Mouse (Mus musculus): ENCODE data around the gene Mterf4.
"Not testable (repeated sequence)": the region's sequence is repeated elsewhere in the genome, so short reads cannot be mapped to it uniquely, and the experiment has no call there.

The Mterf4 gene

DNA sequence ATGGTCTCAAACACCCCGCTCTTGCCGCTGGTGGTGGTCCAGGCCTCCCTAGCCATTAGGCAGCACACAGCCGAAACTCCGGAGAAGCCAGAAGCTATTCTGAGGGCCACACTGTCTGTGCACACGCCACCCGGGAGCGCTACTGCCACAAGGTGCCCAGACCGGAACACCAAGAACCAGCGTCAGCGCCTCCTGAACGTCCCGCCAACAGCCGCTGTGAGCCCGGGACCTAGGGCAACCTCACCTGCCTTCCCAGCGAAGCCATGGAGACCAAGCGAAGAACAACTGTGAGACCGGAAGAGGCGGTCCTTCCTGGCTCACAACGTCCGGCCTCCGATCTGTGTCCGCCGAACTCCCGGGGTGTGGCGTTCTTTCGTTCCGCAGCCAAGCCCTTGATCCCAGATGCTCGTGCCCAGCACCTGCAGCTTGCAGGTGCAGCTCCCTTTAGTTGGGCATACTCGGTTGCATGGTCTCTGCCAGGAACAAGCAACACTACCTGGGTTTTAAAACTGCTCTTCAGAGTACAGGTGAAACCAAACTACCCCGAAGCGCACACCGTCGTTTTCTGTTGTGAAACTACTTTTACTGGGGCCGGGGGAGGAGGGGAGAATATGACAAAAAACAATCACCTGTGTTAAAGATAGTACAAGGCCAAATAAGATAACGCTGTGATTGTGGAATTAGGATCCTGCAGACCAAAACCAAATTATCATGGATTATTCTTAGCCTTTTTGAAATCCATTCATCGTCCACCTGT, at the start of gene Mterf4:
Gene Mterf4 (minus strand): TSS at position 335 of the 757 bp plus-strand sequence.
- DNase-seq, result peak; percentile 79

DNA sequence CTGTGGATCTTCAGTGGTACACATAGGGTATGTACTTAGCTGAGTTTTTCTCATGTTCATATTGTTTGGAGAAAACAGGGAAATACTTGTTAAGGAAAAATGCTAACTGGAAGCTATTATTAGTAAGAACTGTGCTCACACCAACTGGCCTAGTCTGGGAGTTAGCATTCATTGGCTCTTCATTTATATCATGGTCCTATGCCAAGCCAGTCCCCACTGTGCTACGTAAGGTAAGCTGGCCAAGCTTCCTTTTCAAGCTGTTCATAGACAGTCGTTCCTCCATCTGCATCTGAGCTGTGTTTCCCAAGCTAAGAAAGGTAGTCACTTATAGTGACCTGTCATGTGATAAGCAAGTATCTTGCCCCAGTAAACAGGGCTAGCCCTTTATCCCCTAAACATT, 47.0 kb upstream of the Mterf4 start:
- no peak for DNase-seq

DNA sequence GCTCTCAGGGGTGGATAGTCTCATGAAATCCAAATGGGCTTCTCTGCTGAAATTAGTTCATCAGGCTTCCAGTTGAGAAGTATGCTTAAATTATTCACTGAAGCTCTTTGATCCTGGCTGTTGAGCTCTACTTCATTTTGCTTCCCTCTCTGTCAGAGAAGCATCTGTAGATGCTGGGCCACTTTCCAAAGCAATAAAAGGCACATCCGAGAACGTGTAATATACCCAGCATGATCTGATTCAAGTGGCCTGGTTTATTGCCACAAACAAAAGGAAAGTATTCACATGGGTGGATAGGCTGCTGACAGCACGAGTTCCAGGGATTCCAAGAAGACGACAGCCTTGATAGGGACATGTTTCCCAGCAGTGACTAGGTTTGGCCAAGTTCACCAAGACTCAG, 44.0 kb upstream of the Mterf4 start:
- DNase-seq, result no peak

DNA sequence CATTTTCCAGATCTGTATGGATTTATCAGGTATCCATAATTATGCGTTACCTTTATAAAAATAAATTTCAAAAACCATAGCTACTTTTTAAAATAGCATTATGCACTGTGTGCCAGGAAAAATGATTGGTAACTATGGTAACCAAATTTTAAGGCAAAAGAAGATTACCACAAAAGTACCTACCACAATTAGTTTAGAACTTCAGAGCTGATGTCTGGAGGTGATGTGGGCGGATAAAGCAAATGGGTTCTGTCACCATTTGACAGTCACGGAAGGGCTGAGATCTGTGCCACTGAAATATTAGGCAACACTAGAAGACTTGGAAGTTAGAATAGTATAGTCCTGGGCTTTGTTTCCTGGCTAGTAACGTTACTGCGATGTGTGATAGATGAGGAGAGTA, 41.5 kb upstream of the Mterf4 start:
- no peak for DNase-seq

DNA sequence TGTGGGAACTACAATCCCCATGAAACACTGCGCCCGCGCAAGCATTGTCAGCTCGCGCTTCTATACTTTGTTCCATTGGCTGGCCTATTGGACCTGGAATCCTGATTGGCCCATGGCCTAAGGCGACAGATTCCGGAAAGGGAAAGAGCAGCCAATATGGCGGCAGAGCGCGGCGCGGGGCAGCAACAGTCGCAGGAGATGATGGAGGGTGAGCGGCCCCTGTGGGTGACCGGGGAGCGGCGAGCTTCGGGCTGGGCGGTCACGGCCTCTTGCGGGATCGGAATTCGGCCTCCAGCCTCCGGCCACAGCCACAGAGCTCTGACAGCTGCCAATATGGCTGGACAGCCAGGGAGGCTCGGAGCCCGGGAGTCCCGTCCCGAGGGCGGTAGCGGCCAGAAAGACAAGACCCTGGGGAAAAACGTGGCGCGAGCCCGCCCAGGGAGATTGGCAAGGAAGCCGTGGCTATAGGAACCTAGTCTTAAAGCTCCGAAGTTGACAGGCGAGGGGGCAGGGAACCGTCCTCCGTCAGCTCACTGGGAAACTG, 37.9 kb upstream of the Mterf4 start:
- DNase-seq, result peak; percentile 91

DNA sequence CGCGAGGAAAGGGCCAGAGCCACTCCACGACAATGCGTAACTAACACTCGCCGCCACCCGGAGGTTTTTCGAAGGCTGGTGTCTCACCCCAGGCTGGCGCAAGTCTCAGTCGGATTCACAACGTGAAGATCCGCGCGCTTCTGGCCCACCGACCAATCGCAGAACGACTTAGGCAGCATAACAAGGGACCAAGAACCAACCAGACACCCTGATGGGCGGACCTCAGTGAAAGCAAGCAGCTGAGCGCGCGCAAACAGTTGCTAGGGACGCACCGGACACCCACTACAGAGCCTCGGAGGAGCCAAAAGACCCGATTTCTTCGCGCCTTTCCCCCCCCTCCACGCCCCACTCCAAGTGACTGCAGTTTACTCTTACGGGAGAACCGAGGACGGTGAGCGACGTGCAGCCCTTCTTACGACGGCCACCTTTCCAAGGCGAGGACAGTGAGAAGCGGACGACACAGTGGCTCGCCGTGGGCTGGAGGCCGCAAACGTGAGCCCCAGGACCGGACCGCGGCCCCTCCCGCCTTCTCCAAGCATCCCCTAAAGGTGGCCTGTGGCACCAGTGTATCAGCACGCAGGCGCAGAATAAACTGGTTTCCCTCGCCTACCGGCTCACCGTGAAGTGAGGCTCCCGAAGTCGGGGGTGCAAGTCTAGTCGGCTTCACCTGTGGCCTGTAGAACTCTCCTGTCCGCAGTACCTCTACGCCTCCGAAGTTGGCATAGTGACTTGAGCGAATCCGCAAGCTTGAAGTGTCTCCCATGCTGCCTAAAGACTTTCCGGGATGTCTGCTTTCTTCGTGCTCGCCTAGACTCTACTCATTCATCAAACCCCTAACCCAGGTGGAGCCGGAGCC, 37.2 kb upstream of the Mterf4 start, which contains the start of the genes Ppp1r7 and Pask:
Gene Ppp1r7 (plus strand): TSS at position 207 of the 856 bp plus-strand sequence.
Gene Pask (minus strand): TSS at position 835 of the 856 bp plus-strand sequence.
- peak; percentile 88 for DNase-seq

DNA sequence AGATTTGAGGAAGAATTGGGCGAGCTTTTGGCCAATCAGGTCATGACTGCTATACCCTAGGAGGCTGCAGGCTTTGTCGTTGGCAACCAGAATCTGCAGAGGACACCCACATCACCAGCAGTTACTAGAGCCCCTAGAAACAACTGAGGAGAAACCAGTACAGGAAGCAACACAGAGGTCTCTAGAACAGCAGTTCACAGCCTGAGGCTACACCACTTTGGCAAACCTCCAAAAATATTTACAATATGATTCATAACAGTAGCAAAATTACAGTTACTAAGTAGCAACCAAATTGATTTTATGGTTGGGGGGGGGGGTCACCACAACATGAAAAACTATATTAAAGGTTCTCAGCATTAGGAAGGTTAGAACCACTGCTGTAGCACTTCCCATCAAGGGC, 28.9 kb upstream of the Mterf4 start:
- no peak for DNase-seq

DNA sequence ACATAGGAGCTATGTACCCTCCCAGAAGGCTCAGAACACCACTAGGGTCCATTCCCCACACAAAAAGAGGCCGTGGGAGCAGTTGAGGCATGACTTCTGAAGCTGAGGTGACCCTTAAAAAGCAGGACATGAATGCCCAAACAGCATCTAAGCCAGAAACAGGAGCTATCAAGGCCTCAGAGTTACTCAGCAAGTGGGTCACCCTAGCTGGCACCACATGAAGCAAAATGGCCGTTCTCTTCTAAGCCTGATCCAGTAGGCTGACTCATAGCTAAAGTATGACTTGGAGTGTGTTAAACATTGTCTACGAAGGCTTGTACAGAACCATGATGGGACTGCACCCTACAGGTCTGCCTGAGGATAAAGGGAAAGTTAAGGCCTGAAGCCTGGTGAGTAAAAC, 20.7 kb upstream of the Mterf4 start:
- DNase-seq, result no peak

DNA sequence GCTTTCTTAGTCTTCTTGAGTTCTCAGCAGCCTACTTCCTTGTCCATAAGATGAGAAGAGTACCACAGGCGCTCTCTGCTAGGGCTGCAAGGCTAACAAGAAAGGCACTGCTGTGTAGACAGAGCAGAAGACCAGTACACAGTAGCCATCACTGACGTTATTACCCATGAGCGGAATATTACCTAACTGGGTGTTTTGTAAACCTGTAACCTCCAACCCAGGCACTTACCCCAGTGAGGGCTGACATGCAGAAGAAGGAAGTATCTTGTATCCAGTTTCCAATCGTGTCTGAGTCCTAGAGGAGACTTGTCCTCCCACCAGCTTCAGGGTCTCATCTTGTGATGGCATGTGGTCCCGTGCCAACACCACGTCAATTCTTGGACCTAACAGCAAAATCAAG, 18.3 kb upstream of the Mterf4 start:
- DNase-seq, result no peak

DNA sequence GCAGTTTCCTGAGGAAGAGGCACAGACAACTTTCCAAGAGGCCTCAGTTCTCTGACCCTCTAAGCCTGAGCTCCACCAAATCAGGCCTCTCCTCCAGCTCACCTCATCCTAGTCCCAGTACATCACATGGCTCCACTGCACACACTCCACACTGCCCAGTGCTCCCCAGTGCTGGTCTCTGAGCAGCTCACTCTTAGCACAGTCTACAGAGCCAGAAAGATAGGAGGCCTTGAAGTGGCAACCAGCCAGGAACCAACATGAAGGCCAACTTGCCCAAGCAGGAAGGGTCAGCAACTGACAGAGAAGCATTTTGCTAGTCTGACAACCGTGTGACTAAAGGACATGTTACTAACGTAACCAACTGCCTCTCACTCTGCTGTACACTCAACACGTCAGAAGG, 5.1 kb downstream of the Mterf4 start:
- no peak for DNase-seq

DNA sequence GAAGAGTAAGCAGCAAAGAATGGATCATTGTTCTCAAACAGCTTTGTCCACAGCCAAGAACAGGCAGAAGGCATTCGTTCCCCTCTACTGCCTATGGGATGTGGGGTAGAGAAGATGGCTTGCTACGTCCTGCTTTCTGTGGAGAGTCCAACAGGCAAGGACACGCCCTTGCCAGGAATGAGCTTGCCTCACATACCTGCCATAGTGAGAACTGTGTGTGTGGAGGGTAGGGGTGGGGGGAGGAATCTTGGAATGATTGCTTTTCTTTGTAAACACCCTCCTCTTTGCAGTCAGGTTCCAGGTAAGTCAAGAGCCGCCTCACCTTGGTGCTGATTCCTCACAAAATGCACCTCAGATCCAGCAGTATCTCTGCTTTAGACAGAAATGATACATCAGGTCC, 5.9 kb downstream of the Mterf4 start:
- no peak for DNase-seq

DNA sequence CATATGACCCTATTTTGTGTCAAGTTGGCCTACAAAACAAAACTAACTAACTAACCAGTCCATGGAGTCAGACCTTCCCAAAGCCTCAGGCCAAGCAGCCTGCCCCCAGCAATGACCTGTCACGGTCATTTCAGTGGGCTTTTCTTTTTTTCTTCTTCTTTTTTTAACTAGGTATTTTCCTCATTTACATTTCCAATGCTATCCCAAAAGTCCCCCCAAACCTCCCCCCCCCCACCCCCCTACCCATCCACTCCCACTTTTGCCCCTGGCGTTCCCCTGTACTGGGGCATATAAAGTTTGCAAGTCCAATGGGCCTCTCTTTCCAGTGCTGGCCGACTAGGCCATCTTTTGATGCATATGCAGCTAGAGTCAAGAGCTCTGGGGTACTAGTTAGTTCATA, 11.2 kb downstream of the Mterf4 start:
- not testable (repeated sequence) for DNase-seq

DNA sequence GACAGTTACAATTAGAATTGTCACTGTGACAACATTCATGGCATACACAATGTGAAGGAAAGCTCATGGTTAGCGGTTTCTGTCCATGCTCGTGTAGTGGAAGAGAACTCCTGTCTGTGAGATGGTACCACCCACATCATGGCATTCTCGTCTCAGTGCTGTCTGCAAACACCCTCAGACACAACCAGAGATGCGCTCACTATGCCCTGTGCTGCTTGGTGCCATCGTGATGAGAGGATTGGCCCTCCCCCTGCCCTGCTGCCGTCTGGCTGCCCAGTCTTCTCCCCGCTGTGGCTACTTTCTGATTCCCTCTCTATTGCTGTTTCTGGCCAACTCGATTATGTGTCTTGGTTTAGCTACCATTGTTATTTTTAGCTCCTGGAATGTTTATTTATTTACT, 13.7 kb downstream of the Mterf4 start:
- DNase-seq, result no peak

DNA sequence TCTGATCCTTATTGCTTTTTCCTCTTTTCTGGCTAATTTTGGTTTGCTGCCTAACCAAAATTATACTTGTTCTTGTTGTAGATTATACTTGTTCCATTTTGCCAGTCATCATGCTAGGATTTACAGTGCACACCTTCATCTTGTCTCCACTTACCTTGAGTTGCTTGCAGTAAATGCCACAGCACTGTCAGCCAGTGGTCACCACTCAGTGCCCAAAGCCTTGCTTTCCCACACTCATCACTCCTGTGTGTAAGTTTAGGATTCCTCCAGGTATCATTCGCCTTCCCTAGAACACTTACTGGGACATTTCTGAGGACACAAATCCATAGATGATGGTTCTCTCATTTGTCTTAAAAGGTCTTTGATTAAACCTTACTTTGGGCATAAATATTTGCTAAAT, 14.1 kb downstream of the Mterf4 start:
- no peak for DNase-seq

DNA sequence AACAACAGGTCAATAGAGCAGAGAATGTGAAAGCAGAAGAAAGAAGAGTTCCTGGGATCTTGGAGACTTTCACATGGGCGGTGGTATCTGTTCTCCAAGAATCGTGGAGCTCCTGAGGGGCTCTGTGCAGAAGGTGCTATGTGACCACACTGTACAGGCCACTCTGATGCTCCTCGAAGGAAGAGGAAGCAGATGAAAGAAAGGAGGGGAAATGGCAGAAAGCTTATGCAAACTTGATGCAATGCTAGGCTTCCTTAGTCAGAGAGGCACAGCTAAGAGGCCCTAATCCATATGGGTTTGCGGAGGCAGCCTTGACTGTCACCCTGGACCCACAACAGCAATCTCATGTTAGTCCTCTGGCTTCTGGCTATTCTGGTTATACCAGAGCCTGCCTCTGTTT, 14.8 kb downstream of the Mterf4 start:
- DNase-seq, result no peak

DNA sequence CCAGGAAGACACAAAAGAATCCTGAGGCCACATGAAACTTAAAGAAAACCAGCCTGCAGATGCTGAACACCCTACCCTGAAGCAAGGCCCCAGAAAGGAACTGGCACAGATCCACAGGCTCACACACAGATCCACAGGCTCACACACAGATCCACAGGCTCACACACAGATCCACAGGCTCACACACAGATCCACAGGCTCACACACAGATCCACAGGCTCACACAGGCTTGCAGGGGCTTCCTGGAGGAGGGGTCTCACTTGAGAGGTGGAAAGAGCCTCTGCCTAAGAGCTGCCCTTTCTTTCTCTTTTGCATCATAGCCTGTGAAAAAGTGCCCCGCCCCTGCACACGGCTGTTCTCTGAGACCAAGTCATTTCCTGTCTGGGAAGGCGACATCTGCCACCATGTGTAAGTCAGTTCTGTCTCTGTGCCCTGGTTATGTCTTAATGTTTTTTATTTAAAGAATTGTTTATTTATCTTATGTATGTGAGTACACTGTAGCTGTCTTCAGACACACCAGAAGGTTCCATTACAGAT, 16.0 kb downstream of the Mterf4 start:
- no peak for DNase-seq

DNA sequence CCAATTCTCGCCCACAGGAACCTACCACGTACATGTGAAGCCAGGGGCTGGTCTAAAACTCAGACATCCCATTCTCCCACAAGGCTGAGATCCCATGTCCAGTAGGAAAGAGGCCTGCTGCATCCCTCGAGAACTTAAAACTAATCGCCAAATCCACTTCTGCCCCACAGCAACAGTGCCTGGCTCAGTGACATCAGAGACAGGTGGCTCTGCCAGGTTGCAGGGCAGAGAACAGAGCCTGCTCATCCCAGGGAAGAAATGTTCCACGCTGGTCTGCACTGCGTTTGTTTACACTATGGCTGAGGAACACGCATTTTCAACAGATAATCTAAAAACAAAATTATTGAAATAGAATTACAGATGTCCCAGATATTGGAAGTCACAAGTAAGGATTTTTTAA, 28.7 kb downstream of the Mterf4 start:
- DNase-seq, result no peak

DNA sequence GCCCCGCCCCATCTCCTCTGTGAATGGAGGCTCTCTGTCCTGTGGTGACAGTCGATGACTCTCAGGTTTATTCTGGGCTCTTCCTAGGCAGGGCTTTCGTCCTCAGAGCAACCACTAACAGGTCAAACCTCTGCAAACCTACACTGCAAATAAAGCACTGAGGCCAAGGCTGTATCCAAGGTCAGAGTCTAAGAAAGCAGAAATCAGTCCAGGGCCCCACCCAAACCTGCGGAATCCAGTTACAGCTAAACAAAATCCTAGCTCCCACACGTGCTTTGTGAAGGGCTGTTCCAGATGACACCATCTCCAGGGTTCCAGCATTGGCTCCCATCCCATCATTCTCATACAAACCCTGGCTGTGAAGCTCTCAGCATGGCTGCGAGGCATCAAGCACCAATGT, 30.2 kb downstream of the Mterf4 start:
- no peak for DNase-seq

DNA sequence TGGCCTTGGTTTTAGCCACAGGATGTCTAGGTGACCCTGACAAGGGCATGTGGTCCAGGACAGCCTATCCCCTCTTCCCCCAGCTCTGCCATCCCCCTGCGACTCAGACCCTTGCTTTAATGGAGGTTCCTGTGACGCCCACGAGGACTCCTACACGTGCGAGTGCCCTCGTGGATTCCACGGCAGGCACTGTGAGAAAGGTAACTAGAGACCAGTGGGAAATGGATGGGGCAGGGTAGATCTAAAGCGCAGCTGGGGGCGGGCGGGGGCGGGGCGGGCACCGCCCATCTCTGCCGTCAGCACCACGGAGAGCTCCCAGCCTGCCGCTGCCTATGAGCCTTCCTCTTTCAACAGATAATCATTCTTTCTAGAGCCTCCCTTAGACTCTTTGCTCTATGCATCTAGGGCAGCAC, 33.3 kb downstream of the Mterf4 start:
- DNase-seq, result peak; percentile 7

DNA sequence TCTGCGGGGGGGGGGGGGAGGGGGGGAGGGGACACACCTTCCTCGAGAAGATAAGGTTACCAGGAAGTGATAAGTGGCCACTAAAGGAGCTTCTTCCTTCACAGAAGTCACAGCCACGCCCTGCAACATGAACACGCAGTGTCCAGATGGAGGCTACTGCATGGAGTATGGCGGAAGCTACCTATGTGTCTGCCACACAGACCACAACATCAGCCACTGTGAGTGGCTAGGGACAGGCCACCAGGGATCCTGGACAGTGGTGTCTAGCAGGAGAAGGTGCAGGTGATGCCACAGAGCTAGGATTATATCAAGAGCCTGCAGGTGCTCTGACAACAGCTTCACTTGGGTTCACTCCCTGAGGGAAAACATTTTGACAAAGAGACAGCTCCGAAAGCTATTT, 34.0 kb downstream of the Mterf4 start:
- no peak for DNase-seq

DNA sequence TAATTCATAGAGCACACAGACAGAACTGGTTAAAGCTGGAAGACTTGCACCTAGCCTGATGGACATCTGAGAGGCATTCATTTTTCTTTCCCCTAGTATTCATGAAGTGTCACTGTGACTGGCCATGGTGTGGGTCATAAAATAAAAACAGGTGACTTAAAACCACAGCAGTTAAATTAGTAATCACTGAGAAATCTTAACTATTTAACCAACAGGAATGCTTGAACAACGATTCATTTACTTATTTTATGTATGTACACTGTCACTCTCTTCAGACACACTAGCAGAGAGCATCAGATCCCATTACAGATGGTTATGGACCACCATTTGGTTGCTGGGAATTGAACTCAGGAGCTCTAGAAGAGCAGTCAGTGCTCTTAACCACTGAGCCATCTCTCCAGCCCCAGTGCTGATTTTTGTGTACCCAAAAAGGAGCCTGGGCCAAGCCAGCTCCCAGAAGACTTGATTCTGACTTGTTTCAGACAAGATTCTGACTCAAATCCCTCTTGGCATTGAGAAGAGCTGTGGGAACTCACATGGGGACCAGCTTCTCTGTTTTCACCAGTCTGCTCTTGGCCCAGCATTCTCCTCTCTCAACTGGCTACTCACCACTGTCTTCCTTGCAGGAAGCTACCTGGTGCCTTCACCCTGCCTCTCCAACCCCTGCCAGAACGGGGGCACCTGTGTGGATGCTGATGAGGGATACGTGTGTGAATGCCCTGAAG, 35.0 kb downstream of the Mterf4 start:
- DNase-seq, result no peak

DNA sequence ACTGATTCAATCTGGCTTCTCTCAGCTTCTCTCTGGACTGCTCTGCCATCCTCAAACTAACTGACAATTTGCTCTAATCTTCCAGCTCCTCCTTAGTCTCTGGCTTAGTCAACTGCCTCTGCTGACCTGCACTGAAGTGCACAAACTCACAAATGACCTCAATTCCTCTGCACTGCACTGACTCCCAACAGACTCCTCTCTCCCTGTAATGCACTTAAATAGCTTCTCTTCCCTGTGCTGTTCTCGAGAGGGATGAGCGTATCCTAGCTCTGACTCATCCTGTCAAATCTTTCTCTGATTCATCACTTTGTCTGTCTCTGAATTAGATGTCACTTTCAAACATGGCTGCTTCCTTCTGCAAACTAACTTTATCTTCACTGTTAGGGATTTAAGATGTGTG, 37.5 kb downstream of the Mterf4 start:
- DNase-seq, result no peak

DNA sequence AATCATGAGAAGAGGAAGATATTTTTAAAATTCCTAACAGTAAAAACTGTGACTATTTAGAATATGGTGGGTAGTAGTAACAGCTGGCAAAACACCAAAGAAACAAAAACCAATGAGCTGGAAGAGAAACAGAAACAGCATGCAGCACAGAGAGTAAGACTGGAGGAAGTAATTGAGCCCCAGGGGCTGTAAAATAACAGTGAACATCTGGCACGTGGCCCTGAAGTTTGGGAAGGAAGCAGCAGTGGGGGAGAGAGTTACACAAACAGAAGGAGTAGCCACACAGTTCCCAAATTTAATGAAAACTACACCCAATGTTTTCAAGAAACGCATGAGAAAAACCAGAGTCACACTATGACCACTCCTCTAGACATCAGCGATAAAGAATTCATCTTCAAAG, 38.5 kb downstream of the Mterf4 start:
- DNase-seq, result no peak

All from right cerebral cortex, postnatal 4 days (tissue).